Mouse (Mus musculus) liver, adult (tissue): ENCODE measurements around the gene Olfr1427.
"Not testable (repeated sequence)": the region's sequence is repeated elsewhere in the genome, so short reads cannot be mapped to it uniquely, and the experiment has no call there.

Experiments used
- GATA4 ChIP-seq: IDR thresholded peaks from 2 replicates; pipeline ENCODE4 v1.6.1; 2014; ENCODE audit warnings: mild to moderate bottlenecking, low read length; ENCODE audit not compliant: insufficient replicate concordance

The Olfr1427 gene

GRCm38 (mm10) chr19:12103234-12103633, at the start of gene Olfr1427:
Gene Olfr1427, minus strand, starts transcription at chr19:12103334.
- no peak for TF ChIP-seq GATA4

GRCm38 (mm10) chr19:12145452-12145851, 42.3 kb upstream of the Olfr1427 start:
- TF ChIP-seq GATA4, result no peak

- TF ChIP-seq GATA4, result no peak
These were observed 40.2 kb upstream of the Olfr1427 start for GRCm38 (mm10) chr19:12143356-12143755.

GRCm38 (mm10) chr19:12134289-12134688, 31.2 kb upstream of the Olfr1427 start:
- no peak for TF ChIP-seq GATA4

GRCm38 (mm10) chr19:12123103-12123502, 20.0 kb upstream of the Olfr1427 start, which contains the start of gene Olfr76:
Gene Olfr76, minus strand, starts transcription at chr19:12123203.
- no peak for TF ChIP-seq GATA4

- no peak for TF ChIP-seq GATA4
These were observed 13.3 kb upstream of the Olfr1427 start for GRCm38 (mm10) chr19:12116464-12116863.

- no peak for TF ChIP-seq GATA4
These were observed 12.7 kb upstream of the Olfr1427 start, which contains the start of gene Olfr1428 for GRCm38 (mm10) chr19:12115797-12116196. Gene Olfr1428, minus strand, starts transcription at chr19:12115897.

- no peak for TF ChIP-seq GATA4
These were observed 10.7 kb upstream of the Olfr1427 start for GRCm38 (mm10) chr19:12113807-12114206.

GRCm38 (mm10) chr19:12104541-12104940, 1.4 kb upstream of the Olfr1427 start:
- no peak for TF ChIP-seq GATA4

GRCm38 (mm10) chr19:12091913-12092312, 11.2 kb downstream of the Olfr1427 start, which contains the start of gene Olfr1426:
Gene Olfr1426, minus strand, starts transcription at chr19:12092013.
- no peak for TF ChIP-seq GATA4

GRCm38 (mm10) chr19:12077631-12078030, 25.5 kb downstream of the Olfr1427 start, which contains the start of gene Olfr1425:
Gene Olfr1425, minus strand, starts transcription at chr19:12077731.
- not testable (repeated sequence) for TF ChIP-seq GATA4

- TF ChIP-seq GATA4, result not testable (repeated sequence)
These were observed 40.6 kb downstream of the Olfr1427 start, which contains the start of gene Olfr1424 for GRCm38 (mm10) chr19:12062582-12062981. Gene Olfr1424, minus strand, starts transcription at chr19:12062682.
